Mouse (Mus musculus): ENCODE measurements at regions not wholly inside any gene's neighbourhood (a gene's known extent, or its start where the extent isn't known, plus 50 kb on each side); places are given as distances from the start of the nearest gene placed in this dataset.

DNA sequence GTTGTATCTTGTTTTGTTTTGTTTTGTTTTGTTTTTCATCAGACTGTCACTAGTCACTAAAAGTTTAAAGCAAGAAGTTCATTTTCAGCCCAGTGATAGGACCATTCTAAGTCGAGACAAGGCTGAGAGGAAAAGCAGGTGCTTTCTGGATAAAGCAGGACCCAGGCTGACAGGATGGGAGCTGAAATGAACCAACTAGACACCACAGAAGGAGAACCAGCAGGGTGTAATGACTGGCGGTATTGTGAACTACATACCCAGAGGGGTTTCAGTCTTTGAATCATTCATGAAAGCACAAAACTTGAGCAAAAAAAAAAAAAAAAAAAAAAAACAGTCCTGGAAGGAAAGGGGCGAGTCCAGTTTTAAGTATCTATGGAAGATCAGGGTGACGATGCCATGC is 75.9 kb upstream of the Tenm4 start:
- no peak for DNase-seq (ENCODE audit: low spot score)

DNA sequence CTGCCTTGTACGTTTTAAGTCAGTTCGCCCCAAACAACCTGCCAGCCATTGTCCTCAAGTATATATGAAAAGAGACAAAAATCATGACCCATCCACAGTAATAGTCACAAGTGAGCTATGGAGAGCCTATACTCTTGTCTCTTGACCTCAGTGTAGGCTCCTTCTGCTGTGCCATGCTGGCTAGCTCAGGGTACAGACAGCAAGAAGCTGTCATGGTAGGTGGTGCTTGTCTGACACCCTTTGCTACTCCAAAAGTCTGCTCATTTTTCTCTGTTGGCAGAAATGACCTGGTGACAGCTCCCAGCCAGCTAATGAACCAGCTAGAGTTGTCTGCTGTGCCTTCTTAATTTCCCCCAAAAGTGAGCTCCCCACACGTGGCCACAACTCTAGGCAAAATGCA is 75.3 kb upstream of the Tenm4 start:
- DNase-seq (ENCODE audit: low spot score): no peak

DNA sequence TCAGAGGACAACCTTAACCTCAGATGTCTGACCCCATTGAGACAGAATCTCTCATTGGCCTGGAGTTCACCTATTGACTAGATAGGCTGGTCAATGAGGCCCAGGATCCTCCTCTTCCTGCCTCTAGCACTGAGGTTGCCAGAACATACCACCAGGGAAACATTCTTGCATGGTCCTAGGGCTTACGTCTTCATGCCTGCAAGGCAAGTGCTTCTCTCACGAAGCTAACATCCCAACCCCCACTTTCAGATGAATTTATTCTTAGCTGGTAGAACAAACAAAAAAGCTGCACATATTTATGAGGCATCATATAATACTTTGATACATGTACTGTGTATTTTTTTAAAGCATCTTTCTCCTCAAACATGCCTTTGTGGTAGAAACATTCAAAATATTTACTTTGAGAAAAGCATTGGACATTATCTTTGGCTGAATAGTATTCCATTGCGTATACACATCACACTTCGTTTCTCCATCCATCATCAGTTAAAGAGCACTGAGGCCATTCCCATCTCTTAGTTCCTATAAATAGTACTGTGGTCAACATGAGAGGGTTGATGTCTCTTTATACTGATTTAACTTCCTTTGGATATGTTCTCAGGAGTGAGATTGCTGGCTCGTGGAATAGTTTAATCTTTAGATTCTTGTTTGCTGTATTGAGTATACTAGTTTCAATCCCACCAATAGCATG is 72.2 kb upstream of the Tenm4 start:
- DNase-seq (ENCODE audit: low spot score): no peak

DNA sequence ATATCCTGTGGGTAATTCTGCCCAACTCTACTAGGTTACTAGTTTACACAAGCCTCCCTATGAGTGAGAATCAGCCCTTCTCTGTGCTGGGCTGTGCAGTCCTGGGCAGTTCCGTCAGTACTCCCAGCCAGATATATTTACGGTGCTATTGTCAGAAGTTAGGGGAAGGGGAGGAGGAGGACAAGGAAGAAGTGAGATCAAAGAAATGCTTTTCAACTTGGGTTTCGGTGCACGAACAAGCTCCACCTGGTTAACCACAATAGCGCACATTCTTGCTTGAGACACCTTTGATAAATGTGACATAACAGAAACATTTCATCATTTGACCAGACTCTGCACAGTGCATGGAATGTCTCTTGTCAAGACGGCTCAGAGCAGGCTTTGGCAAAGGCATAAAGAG is 68.3 kb upstream of the Tenm4 start:
- no peak for DNase-seq (ENCODE audit: low spot score)

DNA sequence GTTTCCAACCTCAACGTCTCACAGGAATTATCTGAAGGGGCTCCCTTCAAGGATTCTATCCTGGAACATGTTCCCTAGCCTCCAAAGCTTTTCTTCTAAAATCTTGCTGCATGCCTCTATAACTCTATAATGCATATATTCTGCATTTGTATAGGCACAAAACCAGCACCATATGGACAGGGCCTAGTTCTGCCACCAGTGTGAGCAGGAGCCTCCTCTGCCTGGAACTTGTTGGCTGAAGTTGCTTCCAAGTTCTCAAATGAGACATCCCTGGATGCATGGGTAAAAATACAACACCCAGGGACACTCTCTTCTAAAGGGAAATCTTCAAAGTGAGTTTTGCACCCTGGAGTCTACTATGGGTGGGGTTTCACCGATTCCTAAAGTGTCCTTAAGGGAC is 62.3 kb upstream of the Tenm4 start:
- no peak for DNase-seq (ENCODE audit: low spot score)

DNA sequence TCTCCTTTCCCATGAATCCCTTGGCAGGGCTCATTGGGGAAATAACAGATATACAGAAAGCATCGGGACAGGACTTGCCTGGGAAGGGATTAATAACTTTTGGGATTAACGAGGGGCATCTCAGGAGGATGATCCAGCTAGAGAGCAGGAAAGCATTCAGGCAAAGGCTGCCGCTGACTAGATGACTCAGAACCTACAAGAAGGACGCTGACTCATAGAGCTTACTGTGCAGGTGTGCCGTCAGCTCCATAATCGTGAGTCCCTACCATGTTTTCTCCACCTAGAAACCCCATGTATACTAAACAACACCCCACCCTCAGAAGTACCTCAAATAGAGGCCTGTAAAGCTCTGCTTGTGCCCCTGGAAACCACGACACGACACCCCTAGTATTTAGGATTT is 50.9 kb upstream of the Tenm4 start:
- no peak for DNase-seq (ENCODE audit: low spot score)

Data from ovary, postnatal 14 days (tissue).